Mouse (Mus musculus): ENCODE measurements at regions not wholly inside any gene's neighbourhood (a gene's known extent, or its start where the extent isn't known, plus 50 kb on each side); places are given as distances from the start of the nearest gene placed in this dataset.

GRCm38 (mm10) chr10:17368636-17369035, 354.4 kb upstream of the Cited2 start:
- 91% methylated on average over 1 of the region's 1 CpGs for WGBS
- Histone ChIP-seq H3K9me3 (no peaks in the 10 kb centered on the region), H3K4me2 (no peak overlapping the region), H3K27me3 (no peaks in the 10 kb centered on the region), H3K9ac (replicated peaks) (no peak overlapping the region), H3K4me1 (replicated peaks) (no peaks in the 10 kb centered on the region; the same call in 1 of the 2 replicates), H3K36me3 (no peaks in the 10 kb centered on the region), H3K4me3 (replicated peaks) (no peak overlapping the region), H3K27ac (no peak overlapping the region)
- ATAC-seq (ENCODE audit: insufficient number of reproducible peaks, insufficient read depth, low FRiP score, low TSS enrichment, low read depth), result no peak

- 82% methylated on average over 2 of the region's 2 CpGs for WGBS
- no peak overlapping the region for H3K27ac ChIP-seq
Measured at GRCm38 (mm10) chr10:17372905-17373304, 350.1 kb upstream of the Cited2 start.

GRCm38 (mm10) chr10:17374047-17374446, 349.0 kb upstream of the Cited2 start:
- ATAC-seq (ENCODE audit: insufficient number of reproducible peaks, insufficient read depth, low FRiP score, low TSS enrichment, low read depth), result no peak
- no peak overlapping the region for H3K4me2 ChIP-seq
- H3K9ac ChIP-seq (replicated peaks), result no peak overlapping the region
- no peaks in the 10 kb centered on the region for H3K27me3 ChIP-seq
- no peak overlapping the region for H3K4me3 ChIP-seq (replicated peaks)
- H3K36me3 ChIP-seq, result no peaks in the 10 kb centered on the region
- H3K9me3 ChIP-seq, result no peaks in the 10 kb centered on the region
- no peak overlapping the region for H3K27ac ChIP-seq
- 42% methylated on average over 2 of the region's 2 CpGs for WGBS
- H3K4me1 ChIP-seq (replicated peaks), result no peaks in the 10 kb centered on the region

More at GRCm38 (mm10) chr10:17372905-17373304, 350.1 kb upstream of the Cited2 start:
- H3K4me2 ChIP-seq, result no peak overlapping the region
- H3K27me3 ChIP-seq, result no peaks in the 10 kb centered on the region
- ATAC-seq (ENCODE audit: insufficient number of reproducible peaks, insufficient read depth, low FRiP score, low TSS enrichment, low read depth), result no peak
- H3K9ac ChIP-seq (replicated peaks), result no peak overlapping the region
- H3K9me3 ChIP-seq, result no peaks in the 10 kb centered on the region
- H3K4me1 ChIP-seq (replicated peaks), result no peaks in the 10 kb centered on the region
- no peaks in the 10 kb centered on the region for H3K36me3 ChIP-seq
- H3K4me3 ChIP-seq (replicated peaks), result no peak overlapping the region

DNA sequence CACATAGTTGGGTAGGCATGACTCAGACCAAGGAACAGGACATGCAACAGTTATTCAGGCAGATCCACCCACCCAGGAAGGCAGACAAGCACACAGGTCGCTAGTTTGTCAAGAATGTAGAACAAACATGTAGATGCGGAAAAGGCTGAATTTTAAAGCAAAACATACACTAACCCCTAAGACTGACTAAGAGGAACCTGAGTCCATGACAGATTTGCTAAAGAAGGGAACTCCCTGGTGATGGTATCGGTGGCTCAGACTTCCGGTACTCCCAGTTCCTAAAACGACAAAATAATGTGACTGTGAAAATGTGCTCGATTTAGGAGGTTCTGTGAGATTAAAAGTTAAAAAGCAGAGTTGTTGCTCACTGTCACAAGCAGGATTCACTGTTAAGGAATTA, 340.0 kb upstream of the Cited2 start:
- no peaks in the 10 kb centered on the region for H3K27me3 ChIP-seq
- no peak overlapping the region for H3K4me2 ChIP-seq
- no peak overlapping the region for H3K4me3 ChIP-seq (replicated peaks)
- ATAC-seq (ENCODE audit: insufficient number of reproducible peaks, insufficient read depth, low FRiP score, low TSS enrichment, low read depth), result no peak
- 90% methylated on average over 6 of the region's 6 CpGs for WGBS
- no peak overlapping the region for H3K9ac ChIP-seq (replicated peaks)
- H3K36me3 ChIP-seq, result no peaks in the 10 kb centered on the region
- H3K9me3 ChIP-seq, result no peaks in the 10 kb centered on the region
- H3K27ac ChIP-seq, result no peak overlapping the region
- H3K4me1 ChIP-seq (replicated peaks), result no peaks in the 10 kb centered on the region

- no peak for ATAC-seq (ENCODE audit: insufficient number of reproducible peaks, insufficient read depth, low FRiP score, low TSS enrichment, low read depth)
- H3K36me3 ChIP-seq, result no peaks in the 10 kb centered on the region
- no peak overlapping the region for H3K4me2 ChIP-seq
- no peaks in the 10 kb centered on the region for H3K27me3 ChIP-seq
- H3K27ac ChIP-seq, result no peak overlapping the region
- H3K4me3 ChIP-seq (replicated peaks), result no peak overlapping the region
- H3K4me1 ChIP-seq (replicated peaks), result no peaks in the 10 kb centered on the region
- 57% methylated on average over 1 of the region's 1 CpGs for WGBS
- H3K9ac ChIP-seq (replicated peaks), result no peak overlapping the region
- no peaks in the 10 kb centered on the region for H3K9me3 ChIP-seq
Measured at GRCm38 (mm10) chr10:17385181-17385580, 337.8 kb upstream of the Cited2 start.

GRCm38 (mm10) chr10:17387296-17387695, 335.7 kb upstream of the Cited2 start:
- H3K4me1 ChIP-seq (replicated peaks), result no peaks in the 10 kb centered on the region
- no peaks in the 10 kb centered on the region for H3K36me3 ChIP-seq
- 74% methylated on average over 4 of the region's 4 CpGs for WGBS
- no peak overlapping the region for H3K9ac ChIP-seq (replicated peaks)
- no peaks in the 10 kb centered on the region for H3K27me3 ChIP-seq
- H3K4me3 ChIP-seq (replicated peaks), result no peak overlapping the region
- no peak overlapping the region for H3K4me2 ChIP-seq
- no peak overlapping the region for H3K27ac ChIP-seq
- H3K9me3 ChIP-seq, result peaks cover 7% of the 10 kb centered on the region
- no peak for ATAC-seq (ENCODE audit: insufficient number of reproducible peaks, insufficient read depth, low FRiP score, low TSS enrichment, low read depth)

- WGBS, result 46% methylated on average over 8 of the region's 8 CpGs
Measured at GRCm38 (mm10) chr10:17395495-17396224, 327.4 kb upstream of the Cited2 start.

GRCm38 (mm10) chr10:17403899-17404298, 319.1 kb upstream of the Cited2 start:
- H3K36me3 ChIP-seq, result no peaks in the 10 kb centered on the region
- H3K9ac ChIP-seq (replicated peaks), result no peak overlapping the region
- ATAC-seq (ENCODE audit: insufficient number of reproducible peaks, insufficient read depth, low FRiP score, low TSS enrichment, low read depth), result no peak
- H3K4me3 ChIP-seq (replicated peaks), result no peak overlapping the region
- H3K9me3 ChIP-seq, result no peaks in the 10 kb centered on the region
- H3K4me1 ChIP-seq (replicated peaks), result no peaks in the 10 kb centered on the region
- no peaks in the 10 kb centered on the region for H3K27me3 ChIP-seq
- no peak overlapping the region for H3K27ac ChIP-seq
- H3K4me2 ChIP-seq, result no peak overlapping the region

More at GRCm38 (mm10) chr10:17395495-17396224, 327.4 kb upstream of the Cited2 start:
- H3K4me3 ChIP-seq (replicated peaks), result no peak overlapping the region
- H3K4me1 ChIP-seq (replicated peaks), result peaks cover 8% of the 10 kb centered on the region; the same call in 1 of the 2 replicates
- ATAC-seq (ENCODE audit: insufficient number of reproducible peaks, insufficient read depth, low FRiP score, low TSS enrichment, low read depth), result no peak
- H3K9ac ChIP-seq (replicated peaks), result no peak overlapping the region
- H3K4me2 ChIP-seq, result no peak overlapping the region
- no peaks in the 10 kb centered on the region for H3K36me3 ChIP-seq
- no peaks in the 10 kb centered on the region for H3K27me3 ChIP-seq
- no peak overlapping the region for H3K27ac ChIP-seq
- peaks cover 7% of the 10 kb centered on the region for H3K9me3 ChIP-seq

DNA sequence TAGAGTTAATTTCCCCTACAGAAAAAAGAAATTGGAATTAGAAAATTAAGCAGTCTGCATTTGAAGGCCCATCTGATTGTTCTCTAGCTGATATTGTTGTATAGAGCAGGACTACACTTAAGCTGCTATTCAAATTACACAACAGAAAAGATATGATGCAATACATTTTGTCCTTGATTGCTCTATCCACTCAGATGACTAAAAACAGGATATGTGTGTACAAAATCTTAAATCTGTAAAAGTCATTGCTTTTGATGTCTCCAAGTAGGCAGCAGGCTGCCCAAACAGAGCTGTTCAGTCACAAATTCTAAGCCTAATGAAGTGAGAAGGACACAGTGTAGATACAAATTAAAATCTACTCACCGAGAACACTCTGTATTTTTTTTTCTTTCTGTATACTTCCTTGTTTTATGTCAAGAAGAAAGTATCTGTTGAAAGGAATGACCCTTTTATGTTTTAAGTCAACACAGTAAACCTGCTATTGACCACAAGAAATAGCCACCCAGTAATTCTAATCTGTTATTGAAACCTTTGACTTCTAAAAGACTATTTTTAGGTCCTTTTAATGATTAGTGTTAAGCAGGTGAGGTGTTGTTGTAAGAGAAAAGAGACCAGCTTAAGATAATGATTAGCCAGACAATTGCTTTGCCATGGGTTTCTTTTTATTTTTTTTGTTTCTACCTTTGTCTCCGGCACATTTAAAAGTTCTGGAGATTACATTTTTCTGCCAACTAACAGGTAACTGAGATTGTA, 315.0 kb upstream of the Cited2 start:
- Histone ChIP-seq H3K36me3 (no peaks in the 10 kb centered on the region), H3K4me1 (replicated peaks) (no peaks in the 10 kb centered on the region), H3K4me3 (replicated peaks) (no peak overlapping the region), H3K9ac (replicated peaks) (no peak overlapping the region), H3K9me3 (no peaks in the 10 kb centered on the region), H3K27ac (no peak overlapping the region), H3K4me2 (no peak overlapping the region), H3K27me3 (no peaks in the 10 kb centered on the region)
- WGBS, result 39% methylated on average over 2 of the region's 2 CpGs
- ATAC-seq (ENCODE audit: insufficient number of reproducible peaks, insufficient read depth, low FRiP score, low TSS enrichment, low read depth), result no peak

- Histone ChIP-seq H3K9me3 (no peaks in the 10 kb centered on the region), H3K9ac (replicated peaks) (no peak overlapping the region), H3K27ac (no peak overlapping the region), H3K27me3 (no peaks in the 10 kb centered on the region), H3K4me2 (no peak overlapping the region), H3K4me3 (replicated peaks) (no peak overlapping the region), H3K4me1 (replicated peaks) (no peaks in the 10 kb centered on the region), H3K36me3 (no peaks in the 10 kb centered on the region)
- WGBS, result 83% methylated on average over 1 of the region's 1 CpGs
- ATAC-seq (ENCODE audit: insufficient number of reproducible peaks, insufficient read depth, low FRiP score, low TSS enrichment, low read depth), result no peak
Measured at GRCm38 (mm10) chr10:17408781-17409180, 314.2 kb upstream of the Cited2 start.

DNA sequence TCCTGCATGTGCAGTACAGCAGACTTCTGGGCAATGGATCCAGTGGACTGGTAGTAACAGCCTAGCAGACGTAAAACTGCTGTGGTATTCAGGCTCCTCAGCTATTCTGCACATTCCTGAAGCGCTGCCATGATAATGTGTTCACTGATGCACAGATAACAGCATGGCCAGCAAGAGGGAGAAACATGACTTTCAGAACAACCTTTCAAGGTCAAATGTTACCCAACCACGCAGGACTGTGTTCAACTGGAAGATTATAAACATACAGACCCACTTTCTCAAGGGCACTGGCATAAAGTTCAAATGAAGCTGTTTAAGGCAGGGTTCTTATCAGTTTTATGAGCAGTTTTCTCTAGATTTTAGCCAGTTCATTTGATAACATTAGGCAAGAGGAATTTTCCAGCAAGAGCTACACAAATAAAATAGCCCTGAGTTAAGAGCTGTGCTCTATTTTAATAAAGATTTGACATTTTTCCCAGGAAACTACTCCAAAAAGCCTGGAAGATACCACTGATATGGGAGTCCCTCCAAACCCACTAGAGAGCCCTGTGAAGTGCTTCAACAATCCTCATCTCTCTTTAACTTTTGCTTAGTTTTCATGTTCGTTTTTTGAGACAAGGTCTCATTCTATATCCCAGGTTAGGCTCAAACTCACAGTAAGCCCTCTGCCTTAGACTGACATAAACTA, 311.6 kb upstream of the Cited2 start:
- ATAC-seq (ENCODE audit: insufficient number of reproducible peaks, insufficient read depth, low FRiP score, low TSS enrichment, low read depth), result no peak
- H3K4me1 ChIP-seq (replicated peaks), result no peaks in the 10 kb centered on the region
- H3K9me3 ChIP-seq, result no peaks in the 10 kb centered on the region
- no peak overlapping the region for H3K4me3 ChIP-seq (replicated peaks)
- no peaks in the 10 kb centered on the region for H3K36me3 ChIP-seq
- H3K4me2 ChIP-seq, result no peak overlapping the region
- 82% methylated on average over 4 of the region's 4 CpGs for WGBS
- no peak overlapping the region for H3K27ac ChIP-seq
- no peak overlapping the region for H3K9ac ChIP-seq (replicated peaks)
- H3K27me3 ChIP-seq, result no peaks in the 10 kb centered on the region

Data from limb, embryonic 12.5 days (tissue).